Mouse (Mus musculus) E14TG2a.4 (cell line): ENCODE data around the gene Sptan1.

Source experiments
- CTCF ChIP-seq: conservative IDR thresholded peaks from 2 replicates; pipeline ENCODE4 v1.5.1; 2014; ENCODE audit warnings: low read length
- NANOG ChIP-seq: IDR thresholded peaks from 2 replicates; pipeline ENCODE4 v1.6.1; 2014; ENCODE audit warnings: borderline replicate concordance, low read length, mixed read lengths
- POU5F1 ChIP-seq: IDR thresholded peaks from 2 replicates; pipeline ENCODE4 v1.6.1; 2014; ENCODE audit warnings: low read length, borderline replicate concordance

- TF ChIP-seq CTCF (no peak), NANOG (no peak), POU5F1 (no peak)
These were observed 546 bp downstream of the Sptan1 start for GRCm38 (mm10) chr2:29965906-29966305.
